Mouse (Mus musculus) kidney, postnatal 0 days (tissue): ENCODE measurements around the gene Thra. TPM values are rescaled to one million over a fixed set of nuclear protein-coding genes. Genes with fewer than 3 reads are reported as not detected.

Experiments
- ATAC-seq: fragments of 200-750 bp; cut with Nextera tagmentation; replicated peaks from 2 replicates; pipeline ENCODE4 v1.8.0; 2017; ENCODE audit warnings: low read depth, moderate number of reproducible peaks, moderate TSS enrichment, moderate library complexity; ENCODE audit not compliant: low FRiP score
- DNase-seq: peaks from one replicate; pipeline ENCODE4 v3.0.0-alpha.2; 2016; ENCODE audit warnings: low spot score
- H3K27ac ChIP-seq: fragments of 300-500 bp; sonication (generic); 2 replicates; pipeline ENCODE4 v1.5.1; 2014; ENCODE audit warnings: mild to moderate bottlenecking
- H3K27me3 ChIP-seq: fragments of 300-500 bp; sonication (generic); 2 replicates; pipeline ENCODE4 v1.6.1; 2014; ENCODE audit warnings: low read length, mixed read lengths; ENCODE audit not compliant: insufficient read depth
- H3K36me3 ChIP-seq: fragments of 300-500 bp; sonication (generic); 2 replicates; pipeline ENCODE4 v1.6.1; 2014; ENCODE audit warnings: low read length, mixed read lengths; ENCODE audit not compliant: insufficient read depth
- H3K4me1 ChIP-seq: fragments of 300-500 bp; sonication (generic); replicated peaks from 2 replicates; pipeline ENCODE4 v1.6.1; 2014; ENCODE audit warnings: antibody characterized with exemption, low read length, mixed read lengths; ENCODE audit not compliant: insufficient read depth
- H3K4me2 ChIP-seq: fragments of 300-500 bp; sonication (generic); 2 replicates; pipeline ENCODE4 v1.6.1; 2014; ENCODE audit warnings: mild to moderate bottlenecking, low read length, moderate library complexity, mixed read lengths
- H3K4me3 ChIP-seq: fragments of 300-500 bp; sonication (generic); replicated peaks from 2 replicates; pipeline ENCODE4 v1.5.1; 2014; ENCODE audit warnings: low read depth, low read length
- H3K9ac ChIP-seq: fragments of 300-500 bp; sonication (generic); 2 replicates; pipeline ENCODE4 v1.6.1; 2014; ENCODE audit warnings: low read depth, low read length
- H3K9me3 ChIP-seq: fragments of 300-500 bp; sonication (generic); replicated peaks from 2 replicates; pipeline ENCODE4 v1.6.1; 2016; ENCODE audit warnings: low read length, inconsistent platforms, mixed read lengths
- CTCF ChIP-seq: IDR thresholded peaks from 2 replicates; pipeline ENCODE4 v1.5.1; 2016; ENCODE audit warnings: antibody characterized with exemption, low read depth, mild to moderate bottlenecking, moderate library complexity
- WGBS: fragments of 180-500 bp; shearing (Covaris S2); extraction: QIAGEN DNeasy Blood & Tissue Kit; methylation state at CpG from one replicate; pipeline ENCODE4 v1.1.7; 2014; 5-methylcytosine and 5-hydroxymethylcytosine counted together
- polyA plus RNA-seq: library from polyadenylated mRNA; unstranded; fragments of >200 nt; fragmentation: Nextera tagmentation; extraction: Ambion mirVana; gene quantifications from 2 replicates; pipeline ENCODE4 v1.2.1, GENCODE M21; 2015

Gene Thra
- polyA plus RNA-seq, 1 experiment from 2014 or later = 26.1 TPM

DNA sequence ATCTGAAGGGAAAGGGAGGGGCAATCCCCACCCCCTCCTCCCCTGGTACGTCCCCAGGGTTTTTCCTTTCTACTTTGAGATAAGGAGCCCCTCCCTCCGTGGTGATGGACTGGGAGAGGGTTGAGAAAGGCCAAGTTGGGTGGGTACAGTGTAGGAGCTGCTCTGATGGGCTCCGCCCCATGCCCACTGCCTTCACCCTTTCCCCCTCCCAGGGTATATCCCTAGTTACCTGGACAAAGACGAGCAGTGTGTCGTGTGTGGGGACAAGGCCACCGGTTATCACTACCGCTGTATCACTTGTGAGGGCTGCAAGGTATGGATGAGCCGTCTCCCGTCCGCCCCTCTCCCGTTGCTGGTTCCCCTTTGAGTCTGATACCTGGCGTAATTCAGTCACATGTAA is 16.3 kb downstream of the Thra start:
- WGBS = 88% methylated on average over 12 of the region's 12 CpGs
- no peak for ATAC-seq

DNA sequence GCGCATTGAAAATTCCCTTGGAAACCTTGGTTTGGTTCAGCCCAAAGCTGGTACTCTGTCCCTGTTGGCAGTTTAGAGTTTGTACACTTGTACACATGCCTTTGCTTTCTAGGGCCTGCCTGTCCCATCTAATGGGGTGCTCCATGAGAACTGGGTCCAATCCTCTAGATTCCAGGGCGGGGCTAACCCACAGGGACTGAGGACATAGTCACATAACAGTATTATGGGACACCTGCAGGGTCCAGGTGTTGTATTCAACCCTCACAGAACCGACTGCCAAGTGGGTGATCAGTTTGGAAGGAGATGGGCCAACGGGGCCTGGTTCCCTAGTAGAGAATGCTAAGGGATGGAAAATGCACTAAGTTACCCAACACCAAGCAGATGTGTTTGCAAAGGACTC is 21.5 kb downstream of the Thra start:
- no peak overlapping the region for H3K4me2 ChIP-seq
- no peaks in the 10 kb centered on the region for H3K9me3 ChIP-seq
- H3K36me3 ChIP-seq = peaks cover 37% of the 10 kb centered on the region
- H3K9ac ChIP-seq = no peak overlapping the region
- no peak for ATAC-seq
- peaks cover 14% of the 10 kb centered on the region; the same call in 1 of the 2 replicates for H3K4me1 ChIP-seq
- WGBS = 93% methylated on average over 4 of the region's 4 CpGs
- no peak overlapping the region for H3K27ac ChIP-seq
- H3K4me3 ChIP-seq = no peak overlapping the region
- DNase-seq = no peak
- TF ChIP-seq CTCF = no peak
- H3K27me3 ChIP-seq = no peaks in the 10 kb centered on the region

More for the DNA sequence above, 16.3 kb downstream of the Thra start:
- Histone ChIP-seq H3K36me3 (peaks cover 33% of the 10 kb centered on the region; the same call in 1 of the 2 replicates), H3K4me2 (no peak overlapping the region), H3K9ac (no peak overlapping the region), H3K4me1 (peaks cover 35% of the 10 kb centered on the region), H3K4me3 (no peak overlapping the region), H3K27me3 (no peaks in the 10 kb centered on the region), H3K9me3 (no peaks in the 10 kb centered on the region), H3K27ac (no peak overlapping the region)
- TF ChIP-seq CTCF = no peak
- DNase-seq = no peak

DNA sequence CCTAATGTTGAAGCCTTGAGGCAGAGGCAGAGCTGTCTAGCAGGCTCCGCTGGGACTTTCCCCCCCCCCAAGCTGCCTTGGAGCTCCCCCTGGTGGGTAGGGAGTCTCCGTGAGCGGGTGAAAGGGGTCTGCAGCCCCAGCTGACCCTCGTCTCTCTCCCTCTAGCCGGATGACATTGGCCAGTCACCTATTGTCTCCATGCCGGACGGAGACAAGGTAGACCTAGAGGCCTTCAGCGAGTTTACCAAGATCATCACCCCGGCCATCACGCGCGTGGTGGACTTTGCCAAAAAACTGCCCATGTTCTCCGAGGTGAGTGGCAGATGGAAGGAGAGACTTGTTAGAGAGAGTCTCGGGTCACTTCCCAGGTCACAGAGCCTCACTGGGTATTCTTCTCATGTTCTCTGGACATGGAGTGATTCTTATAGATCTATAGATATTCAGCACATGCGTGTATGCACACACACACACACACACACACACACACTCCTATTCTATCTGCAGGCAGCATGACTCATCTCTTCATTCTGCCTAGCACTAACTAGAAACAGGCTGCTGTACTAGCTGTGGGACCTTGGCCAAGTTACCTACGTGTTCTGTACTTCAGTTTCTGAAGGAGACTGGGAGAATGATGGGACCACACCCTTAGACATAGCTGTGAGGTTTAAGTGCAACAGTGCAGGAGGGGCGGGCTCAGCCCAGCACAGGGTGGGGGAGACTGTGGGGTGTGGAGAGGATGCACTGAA is 22.5 kb downstream of the Thra start:
- Histone ChIP-seq H3K4me1 (peaks cover 19% of the 10 kb centered on the region; the same call in 1 of the 2 replicates), H3K4me3 (no peak overlapping the region), H3K36me3 (peaks cover 31% of the 10 kb centered on the region), H3K9me3 (no peaks in the 10 kb centered on the region), H3K27ac (no peak overlapping the region), H3K27me3 (no peaks in the 10 kb centered on the region), H3K9ac (no peak overlapping the region), H3K4me2 (no peak overlapping the region)
- ATAC-seq (no peak; the same call in 1 of the 2 replicates), DNase-seq (no peak)
- WGBS = 57% methylated on average over 17 of the region's 17 CpGs
- TF ChIP-seq CTCF = peak; percentile 66

DNA sequence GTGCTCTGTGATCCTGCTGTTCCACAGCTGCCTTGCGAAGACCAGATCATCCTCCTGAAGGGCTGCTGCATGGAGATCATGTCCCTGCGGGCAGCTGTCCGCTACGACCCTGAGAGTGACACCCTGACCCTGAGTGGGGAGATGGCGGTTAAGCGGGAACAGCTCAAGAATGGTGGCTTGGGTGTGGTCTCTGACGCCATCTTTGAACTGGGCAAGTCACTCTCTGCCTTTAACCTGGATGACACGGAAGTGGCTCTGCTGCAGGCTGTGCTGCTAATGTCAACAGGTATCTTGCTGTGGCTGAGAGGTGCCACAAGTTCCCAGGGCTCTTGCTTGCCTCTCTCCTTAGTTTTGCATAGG is 23.0 kb downstream of the Thra start:
- ATAC-seq (no peak), DNase-seq (no peak)
- Histone ChIP-seq H3K9ac (no peak overlapping the region), H3K36me3 (peaks cover 28% of the 10 kb centered on the region), H3K4me3 (no peak overlapping the region), H3K4me1 (peaks cover 19% of the 10 kb centered on the region; the same call in 1 of the 2 replicates), H3K4me2 (no peak overlapping the region), H3K27me3 (no peaks in the 10 kb centered on the region), H3K9me3 (no peaks in the 10 kb centered on the region), H3K27ac (no peak overlapping the region)
- TF ChIP-seq CTCF = no peak
- 78% methylated on average over 8 of the region's 8 CpGs for WGBS

DNA sequence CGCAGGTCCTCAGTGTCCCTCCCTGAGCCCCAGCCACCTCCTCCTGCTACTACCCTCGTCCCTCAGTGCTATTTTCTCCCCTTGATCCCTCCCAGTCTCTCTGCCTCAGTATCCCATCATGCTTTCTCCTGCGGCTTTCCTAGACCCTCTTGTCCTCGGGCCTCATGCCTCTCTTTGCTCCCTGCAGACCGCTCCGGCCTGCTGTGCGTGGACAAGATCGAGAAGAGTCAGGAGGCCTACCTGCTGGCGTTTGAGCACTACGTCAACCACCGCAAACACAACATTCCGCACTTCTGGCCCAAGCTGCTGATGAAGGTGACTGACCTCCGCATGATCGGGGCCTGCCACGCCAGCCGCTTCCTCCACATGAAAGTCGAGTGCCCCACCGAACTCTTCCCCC is 23.7 kb downstream of the Thra start:
- peaks cover 23% of the 10 kb centered on the region; the same call in 1 of the 2 replicates for H3K4me1 ChIP-seq
- H3K27me3 ChIP-seq = no peaks in the 10 kb centered on the region
- no peak overlapping the region for H3K4me3 ChIP-seq
- no peak overlapping the region for H3K9ac ChIP-seq
- no peak overlapping the region for H3K4me2 ChIP-seq
- H3K36me3 ChIP-seq = peaks cover 26% of the 10 kb centered on the region
- H3K27ac ChIP-seq = no peak overlapping the region
- WGBS = 75% methylated on average over 18 of the region's 18 CpGs
- no peak for TF ChIP-seq CTCF
- no peaks in the 10 kb centered on the region for H3K9me3 ChIP-seq
- no peak for DNase-seq
- no peak for ATAC-seq

DNA sequence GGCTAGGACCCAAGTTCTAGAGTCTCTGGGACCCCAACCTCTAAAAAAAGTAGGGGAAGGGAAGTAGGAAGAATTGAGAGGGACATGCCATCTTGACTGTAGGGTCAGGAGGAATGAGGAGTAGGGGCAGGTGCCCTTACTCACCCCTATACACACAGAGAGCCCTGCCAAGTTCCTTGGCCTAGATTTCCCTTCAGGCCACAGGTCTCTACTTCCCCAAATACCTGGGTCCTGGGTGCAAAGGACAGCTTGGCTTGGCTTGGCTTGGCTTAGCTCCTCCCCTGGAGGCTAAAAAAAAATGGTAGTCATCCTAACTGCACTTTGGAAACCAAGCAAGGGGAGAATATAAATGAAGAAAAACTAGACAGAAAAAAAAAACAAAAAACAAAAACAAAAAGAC is 24.3 kb downstream of the Thra start:
- peaks cover 26% of the 10 kb centered on the region for H3K36me3 ChIP-seq
- no peak for TF ChIP-seq CTCF
- H3K4me1 ChIP-seq = peaks cover 26% of the 10 kb centered on the region; the same call in 1 of the 2 replicates
- H3K9ac ChIP-seq = no peak overlapping the region
- H3K4me3 ChIP-seq = no peak overlapping the region
- no peaks in the 10 kb centered on the region for H3K27me3 ChIP-seq
- no peaks in the 10 kb centered on the region for H3K9me3 ChIP-seq
- ATAC-seq (no peak), DNase-seq (no peak)
- H3K4me2 ChIP-seq = no peak overlapping the region
- no peak overlapping the region for H3K27ac ChIP-seq
